Mouse (Mus musculus): Measurements from ENCODE around the gene Opcml. TPM values are rescaled to one million over a fixed set of nuclear protein-coding genes. Genes with fewer than 3 reads are reported as not detected.

Gene Opcml
- polyA plus RNA-seq, 1 experiment from 2014 or later, result 0.10 TPM

DNA sequence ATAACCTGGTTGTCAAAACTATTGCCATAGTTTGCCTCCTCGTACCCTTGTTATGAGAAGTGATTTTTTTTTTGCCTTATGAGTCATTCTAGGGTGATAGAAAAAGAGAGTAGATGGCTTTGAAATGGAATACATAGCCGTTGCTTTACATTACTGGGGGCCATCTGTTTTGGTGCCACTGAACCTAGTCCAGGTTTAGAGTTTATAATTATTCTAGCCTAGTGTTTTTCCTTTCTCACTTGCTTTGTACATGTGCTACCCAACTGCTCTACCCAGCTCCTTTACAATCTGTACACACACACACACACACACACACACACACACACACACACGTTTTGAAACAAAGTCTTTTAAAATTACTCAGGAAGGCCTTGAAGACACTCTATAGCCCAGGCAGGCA lies 171.1 kb downstream of the Opcml start:
- ATAC-seq (ENCODE audit: insufficient read depth), result no peak
- 52% methylated on average over 3 of the region's 3 CpGs for WGBS (ENCODE audit: insufficient replicate concordance)
- Histone ChIP-seq H3K4me3 (replicated peaks) (no peak overlapping the region), H3K27ac (replicated peaks) (no peak overlapping the region), H3K4me2 (no peak overlapping the region), H3K36me3 (replicated peaks) (no peaks in the 10 kb centered on the region), H3K27me3 (no peaks in the 10 kb centered on the region), H3K4me1 (replicated peaks) (no peaks in the 10 kb centered on the region), H3K9me3 (replicated peaks) (no peaks in the 10 kb centered on the region), H3K9ac (no peak overlapping the region)

DNA sequence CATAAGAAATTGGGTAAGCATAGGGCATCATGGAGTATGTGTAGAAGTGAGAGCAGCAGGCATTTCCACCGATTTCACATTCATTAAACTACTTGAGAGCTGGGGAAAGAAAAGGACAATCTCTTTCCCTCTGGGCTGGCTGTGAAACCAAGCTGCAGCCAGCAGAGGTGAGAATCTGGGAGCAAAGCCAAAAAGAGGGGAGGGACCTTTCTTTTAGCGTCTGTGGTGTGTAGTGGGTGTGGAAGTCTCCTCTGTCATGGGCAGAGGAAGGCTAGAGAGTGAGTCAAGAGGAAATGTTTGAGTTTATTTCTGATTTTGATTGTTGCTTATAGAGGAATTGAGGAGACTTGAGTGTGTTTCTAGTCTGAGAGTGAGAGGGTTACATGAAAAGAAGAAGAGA lies 172.8 kb downstream of the Opcml start:
- no peaks in the 10 kb centered on the region for H3K4me1 ChIP-seq (replicated peaks)
- H3K27ac ChIP-seq (replicated peaks), result no peak overlapping the region
- no peak overlapping the region for H3K9ac ChIP-seq
- H3K9me3 ChIP-seq (replicated peaks), result no peaks in the 10 kb centered on the region
- no peaks in the 10 kb centered on the region for H3K27me3 ChIP-seq
- ATAC-seq (ENCODE audit: insufficient read depth), result no peak
- no peak overlapping the region for H3K4me3 ChIP-seq (replicated peaks)
- no peaks in the 10 kb centered on the region for H3K36me3 ChIP-seq (replicated peaks)
- no peak overlapping the region for H3K4me2 ChIP-seq
- WGBS (ENCODE audit: insufficient replicate concordance), result 21% methylated on average over 2 of the region's 2 CpGs

DNA sequence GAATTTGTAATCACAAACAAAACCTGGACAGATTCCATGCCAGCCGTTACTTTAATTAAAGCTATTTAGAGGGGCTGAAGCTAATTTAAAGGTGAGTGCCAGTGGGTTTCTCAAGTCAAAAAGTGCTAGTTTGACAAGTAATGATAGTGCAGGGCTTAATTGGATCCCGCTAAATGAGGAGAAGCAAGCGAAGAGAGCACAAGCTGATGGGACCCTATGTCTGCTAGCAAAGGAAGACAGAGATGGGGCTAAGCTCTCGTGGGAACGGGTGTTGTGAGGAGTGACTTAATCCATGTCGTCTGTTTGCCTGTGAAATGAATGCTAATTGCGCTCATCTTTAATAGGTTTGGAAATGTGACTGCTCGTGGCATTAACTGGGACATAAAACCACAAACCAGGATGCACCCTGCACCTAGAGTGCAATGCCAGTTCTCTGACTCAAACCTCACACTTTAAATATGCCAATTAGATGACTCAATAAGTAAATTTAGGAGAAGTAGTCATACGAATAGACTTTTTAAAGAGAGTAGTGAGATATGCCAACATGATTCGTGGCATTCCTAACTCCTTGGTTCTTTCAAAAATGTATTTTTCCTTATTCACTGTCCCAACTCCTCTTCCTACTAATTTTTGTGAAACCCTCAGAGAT lies 174.5 kb downstream of the Opcml start:
- no peak for ATAC-seq (ENCODE audit: insufficient read depth)
- Histone ChIP-seq H3K9me3 (replicated peaks) (no peaks in the 10 kb centered on the region), H3K4me2 (no peak overlapping the region), H3K9ac (no peak overlapping the region), H3K27ac (replicated peaks) (no peak overlapping the region), H3K4me1 (replicated peaks) (no peaks in the 10 kb centered on the region), H3K27me3 (no peaks in the 10 kb centered on the region), H3K36me3 (replicated peaks) (no peaks in the 10 kb centered on the region), H3K4me3 (replicated peaks) (no peak overlapping the region)
- 58% methylated on average over 10 of the region's 10 CpGs for WGBS (ENCODE audit: insufficient replicate concordance)

DNA sequence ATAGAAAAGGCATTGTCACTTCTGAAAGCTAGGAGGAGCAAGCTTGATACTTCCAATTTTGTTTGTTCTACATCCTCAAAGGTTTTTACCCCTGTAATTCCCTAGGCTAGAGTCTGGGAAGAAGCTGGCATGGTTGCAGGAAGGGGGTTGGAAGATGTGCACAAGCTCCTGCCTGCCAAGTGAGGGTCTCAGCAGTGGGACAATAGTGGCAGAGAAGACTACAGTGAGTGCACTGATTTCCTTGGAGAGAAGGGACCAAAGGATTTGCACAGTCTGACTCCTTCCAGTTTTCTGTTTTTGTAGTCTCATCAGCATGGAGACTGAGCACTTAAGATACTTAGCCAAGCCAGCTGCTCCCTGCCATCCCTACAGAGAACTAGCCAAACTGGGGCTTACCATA lies 177.7 kb downstream of the Opcml start:
- Histone ChIP-seq H3K36me3 (replicated peaks) (no peaks in the 10 kb centered on the region), H3K4me1 (replicated peaks) (no peaks in the 10 kb centered on the region), H3K27ac (replicated peaks) (no peak overlapping the region), H3K9ac (no peak overlapping the region), H3K27me3 (no peaks in the 10 kb centered on the region), H3K9me3 (replicated peaks) (no peaks in the 10 kb centered on the region), H3K4me3 (replicated peaks) (no peak overlapping the region), H3K4me2 (no peak overlapping the region)
- no peak for ATAC-seq (ENCODE audit: insufficient read depth)

DNA sequence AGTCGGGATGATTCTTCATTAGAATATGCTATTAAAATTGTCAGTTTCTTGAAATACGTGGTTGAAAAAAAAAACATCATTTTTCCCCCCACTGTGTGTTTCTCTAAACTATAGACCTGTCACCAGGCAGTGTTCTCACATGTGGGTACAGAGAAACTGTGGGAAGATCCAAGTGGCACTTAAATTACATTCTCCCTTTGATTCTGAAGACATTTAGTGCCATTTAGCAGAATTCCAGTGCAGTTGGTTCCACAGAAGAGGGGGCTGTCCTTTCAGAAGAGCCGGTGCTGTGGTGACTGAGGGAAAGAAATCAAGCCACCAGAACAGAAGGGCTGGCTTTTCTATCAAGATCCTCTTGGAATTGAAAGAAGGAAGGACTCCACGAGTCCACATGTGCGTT lies 181.7 kb downstream of the Opcml start:
- no peak overlapping the region for H3K4me3 ChIP-seq (replicated peaks)
- H3K9me3 ChIP-seq (replicated peaks), result 0 out of 2 replicates have a peak, but pooled peaks cover 3% of the 10 kb centered on the region
- no peaks in the 10 kb centered on the region for H3K36me3 ChIP-seq (replicated peaks)
- no peaks in the 10 kb centered on the region for H3K27me3 ChIP-seq
- 59% methylated on average over 5 of the region's 5 CpGs for WGBS (ENCODE audit: insufficient replicate concordance)
- H3K4me1 ChIP-seq (replicated peaks), result no peaks in the 10 kb centered on the region
- H3K4me2 ChIP-seq, result no peak overlapping the region
- no peak overlapping the region for H3K27ac ChIP-seq (replicated peaks)
- ATAC-seq (ENCODE audit: insufficient read depth), result no peak
- H3K9ac ChIP-seq, result no peak overlapping the region

DNA sequence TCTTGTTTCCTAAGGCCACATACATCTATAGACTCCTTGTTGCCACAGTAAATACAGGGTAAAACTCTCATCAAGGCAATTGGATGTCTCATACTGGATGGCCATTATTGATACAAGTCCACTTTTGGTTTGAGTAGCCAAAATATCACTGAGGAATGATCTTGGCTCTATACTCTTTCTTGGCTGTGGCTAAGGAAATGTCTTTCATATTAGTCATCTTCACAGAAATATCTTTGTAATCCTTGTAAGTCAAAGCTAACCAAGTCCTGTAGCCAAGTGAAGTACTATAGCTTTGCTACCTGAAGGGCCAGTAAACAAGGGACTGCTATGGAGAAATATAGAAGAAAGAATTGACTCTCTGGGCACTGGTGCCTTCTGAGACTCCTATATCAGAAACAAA lies 192.0 kb downstream of the Opcml start:
- H3K36me3 ChIP-seq (replicated peaks), result no peaks in the 10 kb centered on the region
- no peaks in the 10 kb centered on the region for H3K27me3 ChIP-seq
- H3K9me3 ChIP-seq (replicated peaks), result no peaks in the 10 kb centered on the region
- H3K9ac ChIP-seq, result no peak overlapping the region
- H3K4me2 ChIP-seq, result no peak overlapping the region
- H3K27ac ChIP-seq (replicated peaks), result no peak overlapping the region
- ATAC-seq (ENCODE audit: insufficient read depth), result no peak
- H3K4me1 ChIP-seq (replicated peaks), result no peaks in the 10 kb centered on the region
- H3K4me3 ChIP-seq (replicated peaks), result no peak overlapping the region

GRCm38 (mm10) chr9:27986604-27987588 lies 196.3 kb downstream of the Opcml start:
- Histone ChIP-seq H3K36me3 (replicated peaks) (no peaks in the 10 kb centered on the region), H3K9me3 (replicated peaks) (no peaks in the 10 kb centered on the region), H3K27ac (replicated peaks) (no peak overlapping the region), H3K4me3 (replicated peaks) (no peak overlapping the region), H3K4me1 (replicated peaks) (no peaks in the 10 kb centered on the region), H3K27me3 (no peaks in the 10 kb centered on the region), H3K9ac (no peak overlapping the region), H3K4me2 (no peak overlapping the region)
- WGBS (ENCODE audit: insufficient replicate concordance), result 54% methylated on average over 8 of the region's 8 CpGs
- ATAC-seq (ENCODE audit: insufficient read depth), result no peak

- 33% methylated on average over 4 of the region's 4 CpGs for WGBS (ENCODE audit: insufficient replicate concordance)
- no peak overlapping the region for H3K27ac ChIP-seq (replicated peaks)
- H3K4me1 ChIP-seq (replicated peaks), result no peaks in the 10 kb centered on the region
Measured at GRCm38 (mm10) chr9:27991611-27992010, 201.0 kb downstream of the Opcml start.

GRCm38 (mm10) chr9:27996536-27996935 lies 206.0 kb downstream of the Opcml start:
- no peak for ATAC-seq (ENCODE audit: insufficient read depth)
- Histone ChIP-seq H3K27me3 (no peaks in the 10 kb centered on the region), H3K4me3 (replicated peaks) (no peak overlapping the region), H3K4me1 (replicated peaks) (no peaks in the 10 kb centered on the region), H3K4me2 (no peak overlapping the region), H3K27ac (replicated peaks) (no peak overlapping the region), H3K9ac (no peak overlapping the region), H3K9me3 (replicated peaks) (no peaks in the 10 kb centered on the region), H3K36me3 (replicated peaks) (no peaks in the 10 kb centered on the region)
- WGBS (ENCODE audit: insufficient replicate concordance), result 75% methylated on average over 7 of the region's 7 CpGs

More at GRCm38 (mm10) chr9:27991611-27992010, 201.0 kb downstream of the Opcml start:
- Histone ChIP-seq H3K27me3 (no peaks in the 10 kb centered on the region), H3K9me3 (replicated peaks) (no peaks in the 10 kb centered on the region), H3K4me2 (no peak overlapping the region), H3K9ac (no peak overlapping the region), H3K36me3 (replicated peaks) (no peaks in the 10 kb centered on the region), H3K4me3 (replicated peaks) (no peak overlapping the region)
- no peak for ATAC-seq (ENCODE audit: insufficient read depth)

- no peaks in the 10 kb centered on the region for H3K36me3 ChIP-seq (replicated peaks)
- H3K4me3 ChIP-seq (replicated peaks), result no peak overlapping the region
- H3K27ac ChIP-seq (replicated peaks), result no peak overlapping the region
- H3K27me3 ChIP-seq, result no peaks in the 10 kb centered on the region
- H3K4me1 ChIP-seq (replicated peaks), result no peaks in the 10 kb centered on the region
- ATAC-seq (ENCODE audit: insufficient read depth), result no peak
- H3K4me2 ChIP-seq, result no peak overlapping the region
- H3K9me3 ChIP-seq (replicated peaks), result no peaks in the 10 kb centered on the region
- H3K9ac ChIP-seq, result no peak overlapping the region
- WGBS (ENCODE audit: insufficient replicate concordance), result 40% methylated on average over 4 of the region's 4 CpGs
Measured at GRCm38 (mm10) chr9:27998767-27999166, 208.2 kb downstream of the Opcml start.

GRCm38 (mm10) chr9:28003131-28003530 lies 212.6 kb downstream of the Opcml start:
- Histone ChIP-seq H3K27me3 (no peaks in the 10 kb centered on the region), H3K4me1 (replicated peaks) (no peaks in the 10 kb centered on the region), H3K4me3 (replicated peaks) (no peak overlapping the region), H3K9ac (no peak overlapping the region), H3K36me3 (replicated peaks) (no peaks in the 10 kb centered on the region), H3K27ac (replicated peaks) (no peak overlapping the region), H3K9me3 (replicated peaks) (no peaks in the 10 kb centered on the region), H3K4me2 (no peak overlapping the region)
- WGBS (ENCODE audit: insufficient replicate concordance), result 54% methylated on average over 3 of the region's 3 CpGs
- ATAC-seq (ENCODE audit: insufficient read depth), result no peak

All from liver, embryonic 15.5 days (tissue).